Mouse (Mus musculus) liver, adult 2 months (tissue): ENCODE data around the gene Gcnt3.

ENCODE experiments used
- CTCF ChIP-seq: fragments of 200-500 bp; IDR thresholded peaks from 2 replicates; pipeline ENCODE4 v1.5.1; 2011; ENCODE audit warnings: low read depth, low read length, control low read depth
- POLR2A ChIP-seq: fragments of 200-500 bp; IDR thresholded peaks from 2 replicates; pipeline ENCODE4 v1.6.1; 2011; ENCODE audit warnings: low read length, control low read depth; ENCODE audit not compliant: insufficient read depth; ENCODE audit errors: extremely low read depth

GRCm38 (mm10) chr9:70037988-70038387 is at the start of gene Gcnt3:
- TF ChIP-seq CTCF, result no peak
- no peak for TF ChIP-seq POLR2A
